Mouse (Mus musculus): ENCODE results near the gene Zfp865. TPM values are rescaled to one million over a fixed set of nuclear protein-coding genes. Genes with fewer than 3 reads are reported as not detected.

Gene Zfp865
- 5.8 and 6.0 TPM in 2 replicates for polyA plus RNA-seq (2015; fragmentation: Nextera tagmentation; extraction: Ambion mirVana)

DNA sequence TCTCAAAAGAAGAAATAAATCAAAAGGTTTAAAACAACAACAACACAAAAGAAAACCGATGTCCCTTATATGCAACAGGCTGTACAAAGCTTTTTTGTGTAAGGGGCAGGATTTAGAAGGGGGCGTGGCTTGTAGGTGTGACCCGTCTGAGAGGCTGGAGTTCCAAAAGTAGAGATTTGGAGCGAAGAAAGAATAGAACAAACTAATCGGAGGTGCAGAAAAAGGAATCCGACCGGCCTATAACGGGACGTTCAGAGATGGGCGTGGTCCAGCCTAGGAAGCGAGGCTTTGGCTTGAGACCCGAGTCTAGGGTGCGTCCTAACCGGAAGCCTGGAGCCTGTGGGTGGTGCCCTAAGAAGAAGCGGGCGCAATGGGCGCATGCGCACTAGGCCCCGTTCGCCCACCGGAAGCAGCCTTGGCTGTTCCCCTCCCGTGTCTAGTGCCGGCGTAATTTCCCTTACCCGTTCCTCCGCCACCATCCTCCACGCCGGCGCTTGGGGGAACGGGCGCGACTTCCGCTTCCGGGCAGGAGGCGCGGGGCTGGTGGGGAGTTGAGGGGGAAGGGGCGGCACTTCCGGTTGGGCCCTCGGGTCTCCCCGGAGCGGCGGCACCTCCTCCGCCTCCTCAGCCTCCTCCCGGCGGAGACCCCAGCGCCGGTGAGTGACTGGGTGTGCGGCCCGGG, at the start of gene Zfp865, which contains the start of gene Ccdc106:
Gene Zfp865, plus strand, starts transcription at position 377 of the 682 bp plus-strand sequence.
Gene Ccdc106, plus strand, starts transcription at position 554 of the 682 bp plus-strand sequence.
- Histone ChIP-seq H3K4me3 (peak within 1 kb of the TSS; percentile 79), H3K9me3 (no peaks in the 10 kb centered on the region), H3K27me3 (no peaks in the 10 kb centered on the region), H3K27ac (peak within 1 kb of the TSS; percentile 95), H3K4me1 (replicated peaks) (peaks cover 27% of the 10 kb centered on the region), H3K4me2 (peak within 1 kb of the TSS; percentile 88), H3K9ac (peak within 1 kb of the TSS; percentile 98), H3K36me3 (peaks cover 40% of the 10 kb centered on the region)
- ATAC-seq (ENCODE audit: low FRiP score), result peak; percentile 93
- WGBS, result under 1% methylated on average over 48 of the region's 49 CpGs

DNA sequence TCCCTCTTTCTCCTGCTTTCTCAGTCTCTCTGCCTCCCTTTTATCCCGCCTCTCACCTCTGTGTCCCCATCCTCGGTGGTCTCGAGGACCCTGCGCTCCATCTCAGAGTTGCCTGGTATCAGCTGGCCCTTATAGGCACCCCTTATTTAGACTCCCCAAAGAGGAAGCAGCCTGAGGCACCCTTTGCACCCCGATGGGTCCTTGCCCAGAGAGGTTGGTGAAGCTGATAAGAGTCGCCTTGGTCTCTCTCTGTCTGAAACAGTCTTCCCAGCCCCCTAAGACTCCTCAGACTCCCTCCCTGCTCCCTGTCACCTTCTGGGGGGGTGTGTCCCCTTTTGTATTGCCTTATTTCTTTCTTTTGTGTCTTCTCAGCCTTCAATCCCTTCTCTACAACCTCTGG, 49.1 kb upstream of the Zfp865 start, which contains the start of gene Sbk3:
Gene Sbk3, minus strand, starts transcription at position 101 of the 400 bp plus-strand sequence.
- Histone ChIP-seq H3K9me3 (no peaks in the 10 kb centered on the region), H3K9ac (no peak within 1 kb of the TSS), H3K36me3 (no peaks in the 10 kb centered on the region), H3K4me2 (no peak within 1 kb of the TSS), H3K4me3 (no peak within 1 kb of the TSS), H3K27ac (no peak within 1 kb of the TSS), H3K4me1 (replicated peaks) (no peaks in the 10 kb centered on the region), H3K27me3 (0 out of 2 replicates have a peak, but pooled peaks cover 4% of the 10 kb centered on the region)
- 47% methylated on average over 6 of the region's 6 CpGs for WGBS
- ATAC-seq (ENCODE audit: low FRiP score), result no peak

DNA sequence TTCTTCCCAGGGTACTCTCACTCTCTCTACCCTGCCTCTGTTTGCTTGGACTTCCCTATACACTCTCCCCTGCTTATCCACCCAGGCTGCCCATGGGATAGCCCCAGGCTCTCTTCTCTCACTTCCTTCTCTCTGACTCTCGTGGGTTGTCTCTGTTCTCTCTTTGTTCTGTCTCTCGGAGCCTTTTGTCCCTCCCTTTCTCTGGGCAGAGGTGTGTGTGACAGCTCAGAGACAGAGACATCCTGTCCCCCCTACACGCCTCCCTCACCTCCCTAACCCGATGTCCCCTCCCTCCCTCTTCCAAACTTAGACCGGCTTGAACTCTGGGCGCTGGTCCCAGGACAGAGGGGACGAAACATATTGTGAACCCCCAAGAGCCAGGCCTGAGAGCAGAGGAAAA, 48.5 kb upstream of the Zfp865 start:
- H3K4me2 ChIP-seq, result no peak overlapping the region
- 29% methylated on average over 7 of the region's 7 CpGs for WGBS
- no peaks in the 10 kb centered on the region for H3K9me3 ChIP-seq
- H3K27me3 ChIP-seq, result no peaks in the 10 kb centered on the region
- ATAC-seq (ENCODE audit: low FRiP score), result no peak
- H3K4me3 ChIP-seq, result no peak overlapping the region
- no peak overlapping the region for H3K9ac ChIP-seq
- no peaks in the 10 kb centered on the region for H3K4me1 ChIP-seq (replicated peaks)
- H3K27ac ChIP-seq, result no peak overlapping the region
- no peaks in the 10 kb centered on the region for H3K36me3 ChIP-seq

DNA sequence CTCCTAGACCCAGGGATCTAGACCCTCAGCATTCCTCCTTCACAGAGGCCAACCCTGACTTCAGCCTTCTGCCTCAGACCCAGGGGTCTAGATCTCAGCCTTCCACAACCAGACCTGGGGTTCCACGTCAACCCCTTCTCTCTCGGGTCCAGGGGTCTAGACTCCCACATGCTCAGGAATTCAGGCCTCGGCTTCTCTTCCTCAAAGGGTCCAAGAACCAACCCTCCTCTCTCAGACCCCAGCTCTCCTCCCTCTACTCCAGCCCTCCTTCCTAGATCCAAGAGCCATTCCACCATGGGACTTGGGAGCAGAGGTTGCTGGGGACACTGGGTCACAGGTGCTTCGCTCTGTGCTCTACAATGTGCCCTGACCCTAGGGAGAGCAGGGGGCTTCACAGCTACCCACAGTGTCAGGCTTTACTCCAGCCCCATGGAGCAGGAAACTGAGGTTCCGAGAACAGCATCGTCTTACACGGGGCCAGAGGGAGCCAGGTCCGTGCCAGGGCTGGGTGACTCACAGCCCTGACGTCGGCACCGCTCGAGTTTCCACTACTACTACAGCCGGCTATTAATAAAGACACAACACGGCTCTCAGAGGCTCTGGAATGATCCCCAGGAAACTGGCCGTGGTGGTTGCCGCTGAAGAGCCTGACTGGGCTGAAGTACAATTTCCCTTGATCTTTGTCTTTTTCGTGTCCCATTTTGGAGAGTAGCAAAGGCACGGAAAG, 47.7 kb upstream of the Zfp865 start:
- Histone ChIP-seq H3K4me2 (no peak overlapping the region), H3K4me3 (no peak overlapping the region), H3K4me1 (replicated peaks) (no peaks in the 10 kb centered on the region), H3K9me3 (no peaks in the 10 kb centered on the region), H3K9ac (no peak overlapping the region), H3K36me3 (no peaks in the 10 kb centered on the region), H3K27ac (no peak overlapping the region), H3K27me3 (no peaks in the 10 kb centered on the region)
- WGBS, result 83% methylated on average over 18 of the region's 18 CpGs
- ATAC-seq (ENCODE audit: low FRiP score), result no peak

DNA sequence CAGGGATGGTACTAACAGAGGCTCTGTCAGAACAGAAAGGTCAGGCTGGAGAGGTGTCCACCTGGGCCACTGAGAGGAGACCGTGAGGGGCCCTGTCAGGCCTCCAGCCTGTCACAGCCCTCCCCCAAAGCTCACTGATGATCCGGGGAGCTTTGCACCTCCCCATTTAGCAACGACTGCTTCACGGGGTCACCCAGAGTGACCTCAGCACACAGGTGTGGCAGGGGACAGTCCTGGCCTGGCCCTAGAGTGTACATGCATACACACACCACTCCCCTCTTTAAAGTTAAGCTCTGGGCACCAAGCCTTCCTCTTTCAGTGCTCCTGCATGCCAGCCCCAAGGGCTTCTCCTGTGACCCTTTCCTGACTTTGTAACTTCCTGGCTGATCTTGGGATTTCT, 44.7 kb upstream of the Zfp865 start:
- Histone ChIP-seq H3K4me1 (replicated peaks) (no peaks in the 10 kb centered on the region), H3K4me2 (no peak overlapping the region), H3K4me3 (no peak overlapping the region), H3K27me3 (no peaks in the 10 kb centered on the region), H3K9ac (0 out of 2 replicates have a peak overlapping the region, but pooled peaks have one; percentile 2), H3K9me3 (no peaks in the 10 kb centered on the region), H3K36me3 (no peaks in the 10 kb centered on the region), H3K27ac (no peak overlapping the region)
- 72% methylated on average over 4 of the region's 4 CpGs for WGBS
- ATAC-seq (ENCODE audit: low FRiP score), result no peak

DNA sequence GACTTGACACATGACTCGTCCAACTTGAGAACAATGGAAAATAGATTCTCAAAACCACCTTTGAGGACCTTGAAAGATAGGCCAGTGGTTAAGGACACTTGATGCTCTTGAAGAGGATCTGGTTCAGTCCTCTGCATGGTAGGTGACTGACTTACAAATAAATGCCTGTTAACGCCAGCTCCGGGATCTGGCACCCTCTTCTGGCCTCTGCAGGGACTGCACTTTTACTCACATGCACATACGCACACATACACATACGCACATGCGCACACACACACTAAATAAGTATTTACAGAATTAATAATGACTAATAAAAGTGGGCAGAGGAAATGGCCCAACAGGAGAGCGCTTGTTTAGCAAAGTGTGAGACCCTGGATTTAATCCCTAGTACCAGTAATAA, 43.3 kb upstream of the Zfp865 start:
- H3K4me1 ChIP-seq (replicated peaks), result no peaks in the 10 kb centered on the region
- WGBS, result 94% methylated on average over 7 of the region's 7 CpGs
- H3K27ac ChIP-seq, result no peak overlapping the region
- no peaks in the 10 kb centered on the region for H3K27me3 ChIP-seq
- H3K9me3 ChIP-seq, result no peaks in the 10 kb centered on the region
- ATAC-seq (ENCODE audit: low FRiP score), result no peak
- no peak overlapping the region for H3K4me3 ChIP-seq
- no peak overlapping the region for H3K4me2 ChIP-seq
- no peak overlapping the region for H3K9ac ChIP-seq
- H3K36me3 ChIP-seq, result no peaks in the 10 kb centered on the region

DNA sequence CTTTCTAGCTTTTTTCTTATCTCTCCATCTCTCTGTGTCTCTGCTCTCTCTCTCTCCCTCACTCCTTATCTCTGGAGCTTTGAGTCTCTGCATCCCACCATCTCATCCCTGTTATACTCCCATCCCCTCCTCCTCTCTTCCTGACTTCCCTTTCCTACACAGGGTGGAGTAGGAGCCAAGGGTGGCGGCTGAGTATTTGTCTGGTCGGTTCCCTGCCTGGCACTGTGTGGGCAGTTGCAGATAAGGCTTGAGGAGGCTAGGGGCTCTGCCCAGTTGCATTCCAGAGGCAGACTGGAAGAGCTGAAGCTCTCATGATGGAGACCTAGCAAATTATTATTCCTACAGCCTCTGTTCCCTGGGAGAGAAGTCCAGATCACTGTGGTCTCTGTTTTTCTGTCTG, 31.9 kb upstream of the Zfp865 start:
- Histone ChIP-seq H3K36me3 (peaks cover 28% of the 10 kb centered on the region), H3K27me3 (peaks cover 15% of the 10 kb centered on the region), H3K4me2 (no peak overlapping the region), H3K27ac (no peak overlapping the region), H3K9ac (no peak overlapping the region), H3K4me1 (replicated peaks) (peaks cover 6% of the 10 kb centered on the region), H3K9me3 (peaks cover 7% of the 10 kb centered on the region), H3K4me3 (no peak overlapping the region)
- ATAC-seq (ENCODE audit: low FRiP score), result no peak
- WGBS, result 70% methylated on average over 2 of the region's 2 CpGs

DNA sequence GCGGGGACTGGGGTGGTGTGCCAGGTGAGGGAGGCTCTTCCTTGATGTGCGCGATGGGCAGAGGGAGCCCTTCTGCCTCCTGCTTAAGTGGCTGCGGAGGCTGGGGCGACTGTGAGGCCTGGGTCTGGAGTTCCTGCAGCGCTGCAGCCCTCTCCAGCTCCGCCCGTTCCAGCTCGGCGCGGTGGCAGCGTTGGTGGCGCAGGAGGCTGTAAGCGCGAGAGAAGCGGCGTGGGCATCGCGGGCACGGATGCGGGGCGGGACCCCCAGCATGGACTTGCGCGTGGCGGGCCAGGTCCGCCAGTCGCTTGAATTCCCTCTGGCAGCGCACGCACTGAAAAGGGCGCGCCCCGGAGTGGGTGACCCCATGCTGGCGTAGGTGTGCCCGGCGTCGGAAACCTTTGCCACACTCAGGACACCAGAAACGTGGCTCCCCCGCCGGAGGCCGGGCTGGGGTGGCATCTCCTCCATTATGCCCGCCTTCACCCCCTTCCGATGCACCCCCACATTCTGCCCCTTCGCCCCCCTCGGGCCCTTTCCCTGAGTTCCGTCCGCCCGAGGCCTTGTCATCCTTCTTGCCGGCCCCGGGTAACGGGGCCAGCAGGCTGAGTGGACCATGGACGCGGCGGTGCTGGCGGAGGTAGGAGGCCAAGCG, 26.7 kb upstream of the Zfp865 start:
- ATAC-seq (ENCODE audit: low FRiP score), result no peak
- H3K4me1 ChIP-seq (replicated peaks), result peaks cover 37% of the 10 kb centered on the region
- peak overlapping the region; percentile 93 for H3K9ac ChIP-seq
- H3K4me2 ChIP-seq, result peak overlapping the region; percentile 95
- WGBS, result 30% methylated on average over 54 of the region's 55 CpGs
- peaks cover 16% of the 10 kb centered on the region for H3K27me3 ChIP-seq
- peak overlapping the region; percentile 82 for H3K4me3 ChIP-seq
- H3K9me3 ChIP-seq, result peaks cover 7% of the 10 kb centered on the region
- H3K27ac ChIP-seq, result no peak overlapping the region
- peaks cover 38% of the 10 kb centered on the region for H3K36me3 ChIP-seq

DNA sequence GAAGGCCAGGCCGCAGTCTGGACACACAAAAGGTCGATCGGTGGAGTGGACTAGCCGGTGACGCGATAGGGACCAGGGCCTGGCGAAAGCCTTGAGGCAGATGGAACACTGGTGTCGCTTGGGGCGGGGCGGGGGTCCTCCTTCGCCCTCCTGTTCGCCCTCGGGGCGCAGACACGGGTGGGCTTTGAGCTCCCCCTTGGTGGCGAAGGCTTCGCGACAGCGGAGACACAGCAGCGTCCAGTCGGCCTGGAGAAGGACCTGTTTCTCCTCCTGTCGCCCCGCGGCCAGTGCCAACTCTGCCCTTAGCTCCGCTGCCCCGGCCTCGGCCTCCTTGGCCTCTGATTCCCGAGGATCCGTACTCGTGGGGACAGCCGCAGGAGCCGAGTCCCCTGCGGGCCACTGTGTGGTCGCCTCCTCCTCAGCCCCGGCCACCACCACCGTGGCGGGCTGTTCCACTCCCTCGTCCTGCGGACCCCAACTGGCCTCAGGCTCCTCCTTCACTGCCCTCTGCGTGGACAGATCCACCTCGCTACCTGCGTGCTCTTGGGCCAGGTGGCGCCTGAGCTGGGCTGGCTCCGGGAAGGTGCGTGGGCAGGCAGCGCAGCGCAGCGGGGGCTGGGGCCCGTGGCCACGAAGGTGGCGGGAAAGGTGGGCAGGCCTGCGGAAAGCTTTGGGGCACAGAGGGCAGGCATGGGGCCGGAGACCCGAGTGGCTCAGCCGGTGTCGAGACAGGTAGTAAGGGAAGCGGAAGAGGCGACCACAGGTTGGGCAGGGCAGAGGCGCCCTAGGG, 26.0 kb upstream of the Zfp865 start:
- peak overlapping the region; percentile 95 for H3K4me2 ChIP-seq
- H3K36me3 ChIP-seq, result peaks cover 38% of the 10 kb centered on the region
- peaks cover 37% of the 10 kb centered on the region for H3K4me1 ChIP-seq (replicated peaks)
- 47% methylated on average over 59 of the region's 59 CpGs for WGBS
- H3K4me3 ChIP-seq, result peak overlapping the region; percentile 82
- no peak overlapping the region for H3K27ac ChIP-seq
- peak overlapping the region; percentile 93 for H3K9ac ChIP-seq
- H3K27me3 ChIP-seq, result peaks cover 16% of the 10 kb centered on the region
- H3K9me3 ChIP-seq, result peaks cover 7% of the 10 kb centered on the region
- no peak for ATAC-seq (ENCODE audit: low FRiP score)

DNA sequence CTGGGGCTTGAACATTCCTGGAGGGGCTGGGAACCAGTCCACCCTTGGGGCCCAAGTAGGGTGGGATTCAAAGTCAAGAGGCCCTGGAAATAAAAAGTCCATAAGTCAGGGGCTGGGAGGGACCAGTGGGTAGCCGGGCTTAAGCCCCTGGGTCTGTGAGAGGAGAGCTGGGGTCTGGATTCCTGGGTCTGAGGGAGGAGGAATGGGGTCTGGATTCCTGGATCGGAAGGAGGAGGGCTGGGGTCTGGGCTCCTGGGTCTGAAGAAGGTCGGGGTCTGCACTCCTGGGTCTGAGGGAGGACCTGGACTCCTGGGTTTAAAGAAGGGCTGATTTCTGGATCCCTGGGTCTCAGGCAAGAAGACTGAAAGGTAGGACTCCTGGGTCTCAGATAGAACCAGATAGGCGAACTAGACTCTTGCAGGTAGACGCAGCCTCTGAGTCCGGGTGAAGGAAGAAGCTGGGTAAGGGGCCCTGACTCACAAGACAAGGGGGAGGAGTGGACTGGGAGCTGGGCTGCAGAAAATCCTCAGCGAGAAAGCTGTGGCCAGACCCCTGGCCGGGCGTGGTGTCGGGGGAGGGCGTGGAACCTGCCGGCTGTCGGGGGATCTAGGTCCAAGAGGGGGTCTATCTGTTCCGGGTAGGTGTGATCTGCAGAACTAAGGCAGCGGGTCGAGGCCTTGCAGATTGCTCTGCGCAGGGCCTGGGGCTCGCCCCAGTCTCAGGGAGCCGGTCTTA, 24.7 kb upstream of the Zfp865 start:
- peaks cover 37% of the 10 kb centered on the region for H3K4me1 ChIP-seq (replicated peaks)
- no peak for ATAC-seq (ENCODE audit: low FRiP score)

More for the DNA sequence above, 24.7 kb upstream of the Zfp865 start:
- Histone ChIP-seq H3K4me2 (peak overlapping the region; percentile 95), H3K9me3 (peaks cover 3% of the 10 kb centered on the region; the same call in 1 of the 2 replicates), H3K36me3 (peaks cover 37% of the 10 kb centered on the region), H3K27ac (peak overlapping the region; percentile 86), H3K27me3 (peaks cover 16% of the 10 kb centered on the region), H3K9ac (peak overlapping the region; percentile 93), H3K4me3 (peak overlapping the region; percentile 82)
- 8% methylated on average over 19 of the region's 19 CpGs for WGBS
